Mouse (Mus musculus): ENCODE measurements at regions not wholly inside any gene's neighbourhood (a gene's known extent, or its start where the extent isn't known, plus 50 kb on each side); places are given as distances from the start of the nearest gene placed in this dataset.

DNA sequence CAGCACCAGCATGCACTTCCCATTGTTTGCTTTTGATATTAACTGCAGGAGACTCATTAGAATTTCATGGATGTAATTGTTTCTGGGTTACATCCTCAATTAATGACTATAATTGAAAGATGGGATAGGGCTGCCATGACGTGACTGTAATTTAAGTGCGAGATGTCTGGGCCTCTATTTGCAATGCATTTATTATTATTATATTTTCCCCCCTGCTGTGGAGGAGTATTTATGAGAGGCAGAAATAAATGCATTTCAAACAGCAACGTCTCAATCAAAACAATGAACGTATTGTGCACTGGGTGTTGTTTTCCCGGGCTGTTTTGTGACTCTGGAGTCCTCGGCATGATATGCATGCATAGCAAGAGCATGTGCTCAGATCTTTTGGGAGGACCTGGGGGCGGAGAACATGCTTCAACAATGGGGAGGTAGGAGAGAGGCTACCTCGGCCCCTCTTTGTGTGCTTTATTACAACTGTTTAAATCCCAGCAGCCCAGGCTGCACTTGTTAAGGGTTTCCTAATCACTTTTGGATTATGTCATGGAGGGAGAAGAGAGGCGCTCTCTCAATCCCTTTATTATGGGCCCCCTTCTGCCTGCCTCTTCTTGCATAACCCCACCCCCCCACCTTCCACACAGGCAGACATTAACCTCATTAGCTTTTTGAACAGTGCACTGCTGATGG is 364.2 kb downstream of the Btg1 start:
- TF ChIP-seq CTCF (IDR thresholded peaks at IDR 0.05; ENCODE audit: low read depth, low read length) = no peak
- TF ChIP-seq EP300 (IDR thresholded peaks at IDR 0.05; ENCODE audit: insufficient read depth, low read depth, low read length) = no peak
- TF ChIP-seq POLR2A (IDR thresholded peaks at IDR 0.05; ENCODE audit: insufficient read depth, low read length) = no peak
